Mouse (Mus musculus): ENCODE results near the gene Iqcd. TPM values are rescaled to one million over a fixed set of nuclear protein-coding genes. Genes with fewer than 3 reads are reported as not detected.

Iqcd gene
- polyA plus RNA-seq, 1 experiment, result 2.3 TPM

- DNase-seq (ENCODE audit: low read depth), result no peak
Observed at GRCm38 (mm10) chr5:120628624-120629023, 39.8 kb downstream of the Iqcd start.

GRCm38 (mm10) chr5:120631128-120631527 lies 42.3 kb downstream of the Iqcd start:
- DNase-seq (ENCODE audit: low read depth), result no peak

- no peak for DNase-seq (ENCODE audit: low read depth)
Observed at GRCm38 (mm10) chr5:120631892-120632291, 43.1 kb downstream of the Iqcd start.

- no peak for DNase-seq (ENCODE audit: low read depth)
Observed at GRCm38 (mm10) chr5:120634131-120634530, 45.3 kb downstream of the Iqcd start, which contains the start of gene Cfap73. Gene Cfap73 (minus strand): TSS chr5:120634235.

GRCm38 (mm10) chr5:120634860-120635259 lies 46.0 kb downstream of the Iqcd start:
- DNase-seq (ENCODE audit: low read depth), result no peak

GRCm38 (mm10) chr5:120635633-120636032 lies 46.8 kb downstream of the Iqcd start:
- no peak for DNase-seq (ENCODE audit: low read depth)

- DNase-seq (ENCODE audit: low read depth), result no peak
Observed at GRCm38 (mm10) chr5:120640094-120640493, 51.3 kb downstream of the Iqcd start.

- peak; percentile 57 for DNase-seq (ENCODE audit: low read depth)
Observed at GRCm38 (mm10) chr5:120643365-120644085, 54.7 kb downstream of the Iqcd start.

- no peak for DNase-seq (ENCODE audit: low read depth)
Observed at GRCm38 (mm10) chr5:120644227-120644626, 55.4 kb downstream of the Iqcd start.

- DNase-seq (ENCODE audit: low read depth), result no peak
Observed at GRCm38 (mm10) chr5:120645851-120646250, 57.0 kb downstream of the Iqcd start.

GRCm38 (mm10) chr5:120647361-120647760 lies 58.5 kb downstream of the Iqcd start:
- no peak for DNase-seq (ENCODE audit: low read depth)

GRCm38 (mm10) chr5:120647814-120648491 lies 59.1 kb downstream of the Iqcd start:
- no peak for DNase-seq (ENCODE audit: low read depth)

- no peak for DNase-seq (ENCODE audit: low read depth)
Observed at GRCm38 (mm10) chr5:120648569-120649373, 60.0 kb downstream of the Iqcd start, which contains the start of gene Rasal1. Gene Rasal1 (plus strand): TSS chr5:120648812.

- DNase-seq (ENCODE audit: low read depth), result no peak
Observed at GRCm38 (mm10) chr5:120649374-120649933, 60.6 kb downstream of the Iqcd start.

- no peak for DNase-seq (ENCODE audit: low read depth)
Observed at GRCm38 (mm10) chr5:120649938-120650337, 61.1 kb downstream of the Iqcd start.

- DNase-seq (ENCODE audit: low read depth), result no peak
Observed at GRCm38 (mm10) chr5:120651230-120651629, 62.4 kb downstream of the Iqcd start.

GRCm38 (mm10) chr5:120652915-120653701 lies 64.3 kb downstream of the Iqcd start:
- no peak for DNase-seq (ENCODE audit: low read depth)

- no peak for DNase-seq (ENCODE audit: low read depth)
Observed at GRCm38 (mm10) chr5:120653873-120654272, 65.1 kb downstream of the Iqcd start.

- DNase-seq (ENCODE audit: low read depth), result no peak
Observed at GRCm38 (mm10) chr5:120656281-120656751, 67.5 kb downstream of the Iqcd start.
